Mouse (Mus musculus): ENCODE data around the gene Nmnat1. TPM values are rescaled to one million over a fixed set of nuclear protein-coding genes. Genes with fewer than 3 reads are reported as not detected.

The Nmnat1 gene
- polyA plus RNA-seq, 1 experiment = 22.9 TPM

DNA sequence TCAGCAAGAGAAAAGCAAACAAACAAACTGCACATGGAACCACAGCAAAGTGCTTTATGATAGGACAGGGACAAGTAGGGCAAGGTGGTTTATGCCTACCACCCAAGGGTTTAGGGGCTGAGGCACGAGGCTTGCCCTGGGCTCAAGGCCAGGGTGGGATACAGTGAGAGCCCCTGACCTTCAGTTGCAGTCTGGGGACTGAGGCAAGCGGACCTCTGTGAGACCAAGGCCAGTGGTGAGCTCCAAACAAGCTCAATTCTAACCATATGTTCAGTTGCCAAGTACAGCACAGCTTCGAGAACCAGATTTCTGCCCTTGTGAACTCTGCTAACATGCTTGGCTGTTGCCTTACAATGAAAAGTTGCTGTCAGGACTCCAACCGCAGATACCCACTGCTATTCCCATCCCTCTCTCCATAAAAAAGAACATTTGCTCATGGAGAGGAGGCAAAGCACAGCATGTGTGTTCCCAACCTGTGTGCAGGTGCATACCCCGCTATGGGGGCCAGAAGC is 67.1 kb downstream of the Nmnat1 start:
- Histone ChIP-seq H3K4me1 (replicated peaks; ENCODE audit: control insufficient read depth, insufficient read depth, low read length) (peaks cover 16% of the 10 kb centered on the region), H3K27me3 (ENCODE audit: control insufficient read depth, insufficient read depth, low read length) (no peaks in the 10 kb centered on the region), H3K27ac (ENCODE audit: control insufficient read depth, insufficient read depth, low read length) (no peak overlapping the region), H3K4me3 (ENCODE audit: control insufficient read depth, insufficient read depth, low read length) (no peak overlapping the region), H3K36me3 (ENCODE audit: control insufficient read depth, insufficient read depth, low read length) (no peaks in the 10 kb centered on the region)
- 92% methylated on average over 5 of the region's 5 CpGs for WGBS
- no peak for DNase-seq
- TF ChIP-seq POLR2A (IDR thresholded peaks at IDR 0.05; ENCODE audit: control insufficient read depth, extremely low read depth, insufficient read depth, low read length, poor library complexity) = no peak
- no peak for TF ChIP-seq CTCF (IDR thresholded peaks at IDR 0.05; ENCODE audit: borderline replicate concordance, control insufficient read depth, extremely low read depth, insufficient read depth, low read length, poor library complexity)

Other genes starting within 250 kb of the Nmnat1 start
- 21.5 and 23.9 TPM in 2 replicates for gene Kif1b, start 177.5 kb downstream of the Nmnat1 start, polyA plus RNA-seq (2012; rRNA removed)
- gene Ube4b, start 58.5 kb downstream of the Nmnat1 start, polyA plus RNA-seq (2012; rRNA removed) = 110 and 148 TPM in 2 replicates
- gene Rbp7, start 30.2 kb downstream of the Nmnat1 start, polyA plus RNA-seq (2012; rRNA removed) = 0.59 and 1.2 TPM in 2 replicates
- not detected in 2 replicates for gene Tmem274, start 7.8 kb downstream of the Nmnat1 start, polyA plus RNA-seq (2012; rRNA removed)
- 29.0 and 30.3 TPM in 2 replicates for gene Lzic, start within 50 bp of the Nmnat1 start, polyA plus RNA-seq (2012; rRNA removed)
- 13.2 and 17.9 TPM in 2 replicates for gene Ctnnbip1, start 33.0 kb upstream of the Nmnat1 start, polyA plus RNA-seq (2012; rRNA removed)
- 21.6 and 24.5 TPM in 2 replicates for gene Clstn1, start 101.3 kb upstream of the Nmnat1 start, polyA plus RNA-seq (2012; rRNA removed)
- gene Pik3cd, start 217.4 kb upstream of the Nmnat1 start, polyA plus RNA-seq (2012; rRNA removed) = 106 and 120 TPM in 2 replicates